Mouse (Mus musculus) lung, adult 10 weeks (tissue): ENCODE results near the gene Slc27a4. TPM values are rescaled to one million over a fixed set of nuclear protein-coding genes. Genes with fewer than 3 reads are reported as not detected.

Experiments used
- polyA plus RNA-seq: library from polyadenylated mRNA; stranded (reverse); fragments of 350-450 nt; fragmentation: Illumina TruSeq; extraction: RNeasy Lipid Tissue Mini Kit (QIAGEN cat#74804); gene quantifications from one replicate; pipeline ENCODE4 v1.2.3, GENCODE M21; 2014; ENCODE audit warnings: low read depth, low replicate concordance; ENCODE audit not compliant: insufficient read depth

The Slc27a4 gene
- polyA plus RNA-seq: 13.8 TPM

DNA sequence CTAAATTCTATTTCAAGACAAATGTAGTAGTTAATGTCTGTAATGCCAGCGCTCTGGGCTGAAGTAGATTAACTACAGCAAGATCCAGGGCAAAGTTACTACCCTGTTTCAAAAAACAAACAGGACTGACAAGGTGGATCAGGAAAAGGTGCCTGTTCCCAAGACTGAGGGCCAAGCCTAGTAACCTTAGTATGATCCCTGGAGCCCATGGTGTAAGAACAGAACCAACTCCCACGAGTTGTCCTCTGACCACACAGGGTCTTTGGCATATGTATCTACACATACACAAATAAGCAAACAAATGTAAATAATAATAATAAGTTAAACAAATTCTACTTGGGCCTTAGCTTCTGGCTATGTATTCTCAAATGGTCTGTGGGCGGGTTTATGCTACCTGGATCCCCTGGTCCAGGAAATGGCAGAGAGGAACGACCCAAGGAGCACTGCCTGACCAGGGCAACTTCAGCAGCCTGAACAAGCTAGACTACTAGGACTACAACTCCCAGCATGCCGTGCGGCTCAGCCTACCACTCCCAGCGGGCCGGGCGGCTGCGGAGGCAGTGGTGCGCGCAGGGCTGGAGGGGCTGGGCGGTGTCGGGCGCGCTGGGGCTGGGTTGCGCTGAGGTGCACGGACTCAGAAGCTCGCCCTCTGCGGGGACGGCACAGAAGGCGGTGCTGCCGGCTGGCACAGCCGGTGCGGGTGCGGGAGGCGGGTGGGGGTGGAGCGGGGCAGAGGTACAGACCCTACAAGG is at the start of gene Slc27a4:
Slc27a4 (plus strand) TSS at position 560 of the 752 bp plus-strand sequence.

DNA sequence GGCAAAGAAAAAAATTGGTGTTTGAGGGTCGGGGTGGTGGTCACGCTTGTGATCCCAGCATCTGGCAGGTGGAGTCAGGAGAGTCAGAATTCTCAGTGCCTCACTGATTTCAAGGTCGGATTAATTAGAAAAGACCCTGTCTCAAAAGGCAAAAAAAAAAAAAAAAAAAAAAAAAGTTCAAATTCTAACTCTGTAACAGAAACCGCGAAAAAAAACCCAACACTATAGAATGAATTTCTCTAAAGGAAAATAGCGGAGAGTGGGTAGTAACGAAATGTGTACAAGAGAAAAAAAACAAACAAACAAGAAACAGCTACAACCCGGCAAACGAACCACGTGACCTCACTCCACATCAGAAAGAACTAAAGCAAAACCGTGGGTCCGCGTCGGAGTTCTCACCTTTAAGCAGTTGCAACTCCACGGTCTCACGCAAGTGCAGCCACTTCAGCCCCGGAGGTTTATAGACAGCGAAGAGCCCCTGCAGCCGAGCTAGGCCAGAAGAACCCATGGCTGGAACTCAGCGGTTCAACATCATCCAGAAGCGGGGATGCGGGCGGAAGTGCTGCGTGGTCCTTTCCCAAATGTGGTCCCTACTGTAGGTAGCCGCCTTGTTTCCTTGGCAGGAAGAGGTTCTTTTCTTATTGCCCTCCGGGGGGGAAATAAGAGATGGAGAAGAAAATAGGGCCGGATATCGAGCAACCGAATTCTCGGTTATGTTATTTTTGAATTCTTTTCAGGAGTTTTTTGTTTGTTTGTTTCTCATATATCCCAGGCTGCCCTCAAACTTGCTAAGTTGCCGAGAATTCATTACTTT is 15.1 kb upstream of the Slc27a4 start, which contains the start of gene Coq4:
Coq4 (plus strand) TSS at position 390 of the 814 bp plus-strand sequence.

DNA sequence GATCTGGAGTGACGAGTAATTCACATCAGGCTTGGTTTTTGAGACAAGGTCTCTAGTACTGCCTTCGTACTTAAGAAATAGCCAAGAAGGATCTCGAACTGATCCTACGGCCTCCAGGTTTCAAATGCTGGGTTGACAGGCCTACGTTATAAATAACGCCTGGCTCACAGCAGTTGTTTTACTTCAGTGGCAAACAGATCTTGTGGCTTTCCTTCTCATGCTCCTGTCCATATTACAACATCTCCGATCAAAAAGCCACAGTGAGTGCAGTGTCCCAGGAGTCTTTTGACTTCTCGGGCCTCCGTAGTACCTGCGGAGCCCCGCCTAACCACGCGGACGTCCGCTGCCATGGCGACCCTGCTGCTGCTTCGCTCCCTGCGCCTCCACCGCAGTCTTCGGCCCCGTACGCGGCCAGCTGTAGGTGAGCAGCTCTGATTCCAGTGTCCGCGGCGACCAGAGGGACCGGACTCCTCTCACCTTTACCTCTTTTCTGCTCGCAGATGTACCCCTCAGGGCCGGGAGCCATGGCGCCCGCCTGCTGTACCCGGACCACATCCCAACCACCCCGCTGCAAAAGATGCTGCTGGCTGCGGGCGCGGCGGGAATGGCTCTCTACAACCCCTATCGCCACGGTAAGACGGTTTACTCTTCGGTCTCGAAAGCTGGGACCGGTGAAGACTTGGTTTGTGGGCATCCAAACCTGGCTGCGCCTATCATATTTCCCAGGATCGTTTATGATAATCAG is 14.3 kb upstream of the Slc27a4 start, which contains the start of gene Trub2:
Trub2 (minus strand) TSS at position 566 of the 745 bp plus-strand sequence.

DNA sequence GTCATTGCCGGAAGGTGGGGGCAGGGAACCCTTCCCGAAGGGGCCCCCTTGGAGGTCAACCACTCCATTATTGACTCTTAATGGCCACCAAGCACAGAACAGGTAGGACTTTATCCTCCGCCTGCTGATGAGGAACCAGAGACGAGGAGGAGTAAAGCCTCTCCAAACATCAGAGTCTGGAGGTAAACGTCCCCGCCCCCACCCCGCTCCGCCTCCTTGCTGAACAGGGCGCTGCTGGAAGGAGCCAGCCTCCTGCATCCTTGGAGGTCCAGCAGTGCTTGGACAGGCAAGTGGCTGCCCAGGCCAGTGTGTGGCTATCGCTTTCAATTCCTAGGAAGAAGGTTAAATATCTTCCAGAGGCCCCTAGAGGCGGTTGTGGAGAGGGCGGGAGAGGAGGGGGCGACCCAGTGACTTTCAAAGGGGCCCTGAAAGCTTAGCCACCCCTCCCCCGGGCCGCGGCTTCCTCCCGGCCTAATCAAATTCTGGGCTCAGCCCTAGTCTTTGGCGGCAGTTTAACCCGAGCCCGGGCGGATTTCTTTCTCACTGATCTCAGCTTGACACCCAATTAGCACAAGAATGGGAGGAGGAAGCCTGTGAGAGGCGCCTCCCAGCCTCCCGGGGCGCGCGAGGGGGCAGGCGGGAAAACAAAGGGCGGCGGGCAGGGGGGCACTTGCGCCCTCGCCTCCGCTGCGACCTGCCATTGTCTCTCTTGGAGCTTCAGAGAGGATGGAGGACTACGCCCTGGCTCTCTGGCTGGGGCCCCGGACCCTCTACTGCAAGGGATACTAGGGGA is 17.8 kb downstream of the Slc27a4 start, which contains the start of gene Urm1:
Urm1 (plus strand) TSS at position 51 of the 793 bp plus-strand sequence.

Other genes starting within 250 kb of the Slc27a4 start
- 20.8 TPM for gene Rapgef1, start 182.9 kb upstream of the Slc27a4 start, polyA plus RNA-seq
- gene Gm13420, start 50.9 kb upstream of the Slc27a4 start, polyA plus RNA-seq: not detected
- not detected for gene Gm13547, start 43.3 kb upstream of the Slc27a4 start, polyA plus RNA-seq
- gene Coq4, start 15.1 kb upstream of the Slc27a4 start, polyA plus RNA-seq: 10.4 TPM
- gene Trub2, start 14.1 kb upstream of the Slc27a4 start, polyA plus RNA-seq: 12.1 TPM
- gene Urm1, start 17.4 kb downstream of the Slc27a4 start, polyA plus RNA-seq: 41.5 TPM
- 2.7 TPM for gene Cercam, start 66.5 kb downstream of the Slc27a4 start, polyA plus RNA-seq
- 14.0 TPM for gene Odf2, start 86.6 kb downstream of the Slc27a4 start, polyA plus RNA-seq
- 16.5 TPM for gene Gle1, start 132.8 kb downstream of the Slc27a4 start, polyA plus RNA-seq
- 194 TPM for gene Sptan1, start 162.9 kb downstream of the Slc27a4 start, polyA plus RNA-seq
- 15.4 TPM for gene Wdr34, start 246.2 kb downstream of the Slc27a4 start, polyA plus RNA-seq